Mouse (Mus musculus) embryonic facial prominence, embryonic 15.5 days (tissue): ENCODE data around the gene Sclt1. TPM values are rescaled to one million over a fixed set of nuclear protein-coding genes. Genes with fewer than 3 reads are reported as not detected.

Experiments used
- ATAC-seq: fragments of 200-750 bp; cut with Nextera tagmentation; 2 replicates; pipeline ENCODE4 v1.8.0; 2017; ENCODE audit warnings: low read depth, moderate TSS enrichment; ENCODE audit not compliant: insufficient number of reproducible peaks, low FRiP score, low TSS enrichment
- H3K27ac ChIP-seq: fragments of 300-500 bp; sonication (generic); replicated peaks from 2 replicates; pipeline ENCODE4 v1.5.1; 2015; ENCODE audit warnings: mild to moderate bottlenecking, inconsistent platforms
- H3K27me3 ChIP-seq: fragments of 300-500 bp; sonication (generic); 2 replicates; pipeline ENCODE4 v1.6.1; 2015; ENCODE audit warnings: inconsistent platforms
- H3K36me3 ChIP-seq: fragments of 300-500 bp; sonication (generic); 2 replicates; pipeline ENCODE4 v1.6.1; 2015; ENCODE audit warnings: mild to moderate bottlenecking, inconsistent platforms
- H3K4me1 ChIP-seq: fragments of 300-500 bp; sonication (generic); 2 replicates; pipeline ENCODE4 v1.6.1; 2015; ENCODE audit warnings: inconsistent platforms
- H3K4me2 ChIP-seq: fragments of 300-500 bp; sonication (generic); replicated peaks from 2 replicates; pipeline ENCODE4 v1.6.1; 2015; ENCODE audit warnings: mild to moderate bottlenecking, inconsistent platforms
- H3K4me3 ChIP-seq: fragments of 300-500 bp; sonication (generic); replicated peaks from 2 replicates; pipeline ENCODE4 v1.5.1; 2015; ENCODE audit warnings: mild to moderate bottlenecking, inconsistent platforms
- H3K9ac ChIP-seq: fragments of 300-500 bp; sonication (generic); 2 replicates; pipeline ENCODE4 v1.6.1; 2015; ENCODE audit warnings: inconsistent platforms
- H3K9me3 ChIP-seq: fragments of 300-500 bp; sonication (generic); replicated peaks from 2 replicates; pipeline ENCODE4 v1.6.1; 2016; ENCODE audit warnings: inconsistent platforms
- WGBS: fragments of 180-500 bp; shearing (Covaris S2); methylation state at CpG from one replicate; pipeline ENCODE4 v1.1.7; 2015; 5-methylcytosine and 5-hydroxymethylcytosine counted together
- polyA plus RNA-seq: library from polyadenylated mRNA; unstranded; fragments of >200 nt; fragmentation: Nextera tagmentation; extraction: Ambion mirVana; gene quantifications from 2 replicates; pipeline ENCODE4 v1.2.1, GENCODE M21; 2015

Sclt1 gene
- polyA plus RNA-seq, 1 experiment from 2014 or later: 23.0 TPM

- no peaks in the 10 kb centered on the region for H3K9me3 ChIP-seq
- H3K27me3 ChIP-seq: no peaks in the 10 kb centered on the region
- 85% methylated on average over 13 of the region's 13 CpGs for WGBS
- H3K4me3 ChIP-seq: no peak overlapping the region
- no peak overlapping the region for H3K27ac ChIP-seq
- H3K36me3 ChIP-seq: peaks cover 21% of the 10 kb centered on the region
- no peak overlapping the region for H3K4me2 ChIP-seq
- H3K4me1 ChIP-seq: peaks cover 16% of the 10 kb centered on the region
- peak; percentile 53 for ATAC-seq
- no peak overlapping the region for H3K9ac ChIP-seq
Measured at GRCm38 (mm10) chr3:41605601-41606329, 136.5 kb downstream of the Sclt1 start.

DNA sequence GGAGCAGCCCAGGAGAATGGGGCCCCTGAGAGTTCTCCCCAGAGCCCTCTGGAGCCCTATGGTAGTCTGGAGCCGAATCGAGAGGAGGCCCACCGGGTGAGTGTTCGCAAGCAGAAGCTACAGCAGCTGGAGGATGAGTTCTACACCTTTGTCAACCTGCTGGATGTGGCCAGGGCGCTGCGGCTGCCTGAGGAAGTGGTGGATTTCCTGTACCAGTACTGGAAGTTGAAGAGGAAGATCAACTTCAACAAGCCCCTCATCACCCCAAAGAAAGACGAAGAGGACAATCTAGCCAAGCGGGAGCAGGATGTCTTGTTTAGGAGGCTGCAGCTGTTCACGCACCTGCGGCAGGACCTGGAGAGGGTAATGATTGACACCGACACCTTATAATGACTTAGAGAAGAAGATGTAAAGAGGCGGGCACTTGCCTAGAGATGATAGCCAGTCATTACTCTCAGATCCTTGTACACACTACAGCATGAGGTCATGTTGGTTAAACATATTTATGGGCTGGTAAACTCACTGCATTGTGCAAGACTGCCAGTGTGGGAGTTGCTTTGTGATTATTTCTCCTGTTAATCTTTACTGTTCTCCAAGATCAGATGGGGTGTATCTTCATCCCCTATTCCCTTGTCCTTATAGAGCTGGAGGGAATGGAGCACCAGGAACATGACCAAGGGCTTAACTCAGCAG, 137.5 kb downstream of the Sclt1 start:
- 88% methylated on average over 12 of the region's 12 CpGs for WGBS
- Histone ChIP-seq H3K27ac (no peak overlapping the region), H3K4me1 (peaks cover 16% of the 10 kb centered on the region), H3K27me3 (no peaks in the 10 kb centered on the region), H3K36me3 (peaks cover 11% of the 10 kb centered on the region), H3K9me3 (no peaks in the 10 kb centered on the region), H3K9ac (no peak overlapping the region), H3K4me2 (no peak overlapping the region), H3K4me3 (no peak overlapping the region)
- ATAC-seq: no peak

- 29% methylated on average over 5 of the region's 5 CpGs for WGBS
Measured at GRCm38 (mm10) chr3:41603470-41604019, 138.8 kb downstream of the Sclt1 start.

GRCm38 (mm10) chr3:41602933-41603332, 139.4 kb downstream of the Sclt1 start:
- no peak for ATAC-seq
- Histone ChIP-seq H3K36me3 (peaks cover 20% of the 10 kb centered on the region), H3K4me3 (no peak overlapping the region), H3K4me1 (peaks cover 19% of the 10 kb centered on the region), H3K27ac (no peak overlapping the region), H3K9ac (no peak overlapping the region), H3K9me3 (no peaks in the 10 kb centered on the region), H3K27me3 (no peaks in the 10 kb centered on the region), H3K4me2 (no peak overlapping the region)
- 36% methylated on average over 10 of the region's 10 CpGs for WGBS

More at GRCm38 (mm10) chr3:41603470-41604019, 138.8 kb downstream of the Sclt1 start:
- H3K9ac ChIP-seq: no peak overlapping the region
- H3K4me1 ChIP-seq: peaks cover 16% of the 10 kb centered on the region
- H3K36me3 ChIP-seq: peaks cover 14% of the 10 kb centered on the region
- no peaks in the 10 kb centered on the region for H3K27me3 ChIP-seq
- no peak for ATAC-seq
- no peak overlapping the region for H3K27ac ChIP-seq
- no peak overlapping the region for H3K4me2 ChIP-seq
- H3K9me3 ChIP-seq: no peaks in the 10 kb centered on the region
- no peak overlapping the region for H3K4me3 ChIP-seq

GRCm38 (mm10) chr3:41601226-41602020, 140.9 kb downstream of the Sclt1 start:
- Histone ChIP-seq H3K27ac (no peak overlapping the region), H3K36me3 (peaks cover 35% of the 10 kb centered on the region), H3K4me1 (peaks cover 19% of the 10 kb centered on the region), H3K27me3 (no peaks in the 10 kb centered on the region), H3K4me3 (no peak overlapping the region), H3K9ac (no peak overlapping the region), H3K9me3 (no peaks in the 10 kb centered on the region), H3K4me2 (no peak overlapping the region)
- 73% methylated on average over 9 of the region's 9 CpGs for WGBS
- no peak for ATAC-seq

GRCm38 (mm10) chr3:41599806-41600589, 142.3 kb downstream of the Sclt1 start:
- Histone ChIP-seq H3K9ac (no peak overlapping the region), H3K27ac (no peak overlapping the region), H3K9me3 (no peaks in the 10 kb centered on the region), H3K4me1 (peaks cover 19% of the 10 kb centered on the region), H3K36me3 (peaks cover 37% of the 10 kb centered on the region), H3K27me3 (no peaks in the 10 kb centered on the region), H3K4me2 (no peak overlapping the region), H3K4me3 (no peak overlapping the region)
- ATAC-seq: 0 out of 2 replicates have a peak, but pooled peaks have one; percentile 45
- 78% methylated on average over 14 of the region's 14 CpGs for WGBS

GRCm38 (mm10) chr3:41599226-41599625, 143.1 kb downstream of the Sclt1 start:
- Histone ChIP-seq H3K4me1 (peaks cover 19% of the 10 kb centered on the region), H3K36me3 (peaks cover 37% of the 10 kb centered on the region), H3K9me3 (no peaks in the 10 kb centered on the region), H3K4me2 (no peak overlapping the region), H3K4me3 (no peak overlapping the region), H3K27ac (no peak overlapping the region), H3K27me3 (no peaks in the 10 kb centered on the region), H3K9ac (no peak overlapping the region)
- 89% methylated on average over 10 of the region's 10 CpGs for WGBS
- ATAC-seq: no peak

DNA sequence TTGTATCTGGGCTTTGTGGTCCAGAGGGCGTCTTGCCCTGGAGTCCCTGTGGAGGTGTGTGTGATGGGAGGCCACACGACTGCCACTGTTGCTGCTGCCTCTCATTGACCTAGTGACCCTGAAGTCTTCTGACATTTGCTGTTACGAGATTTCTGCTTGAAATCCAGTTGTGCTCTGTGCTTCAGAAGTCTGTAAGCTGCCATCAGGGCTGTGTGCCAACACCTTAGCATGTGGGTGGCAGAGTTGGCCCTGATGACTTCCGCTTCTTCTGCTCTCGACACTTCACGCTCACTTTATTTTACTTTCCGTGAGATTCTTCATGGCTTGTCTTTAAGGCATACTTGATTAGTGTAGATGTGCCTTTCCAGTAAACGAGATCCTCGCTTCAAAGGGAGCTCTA, 143.9 kb downstream of the Sclt1 start:
- no peak overlapping the region for H3K4me2 ChIP-seq
- no peak overlapping the region for H3K9ac ChIP-seq
- WGBS: 74% methylated on average over 9 of the region's 9 CpGs
- H3K36me3 ChIP-seq: peaks cover 45% of the 10 kb centered on the region
- no peak overlapping the region for H3K4me3 ChIP-seq
- peaks cover 14% of the 10 kb centered on the region for H3K4me1 ChIP-seq
- H3K27me3 ChIP-seq: no peaks in the 10 kb centered on the region
- no peak overlapping the region for H3K27ac ChIP-seq
- ATAC-seq: no peak
- no peaks in the 10 kb centered on the region for H3K9me3 ChIP-seq

- Histone ChIP-seq H3K9me3 (no peaks in the 10 kb centered on the region), H3K9ac (no peak overlapping the region), H3K27ac (no peak overlapping the region), H3K4me3 (no peak overlapping the region), H3K27me3 (no peaks in the 10 kb centered on the region), H3K4me2 (no peak overlapping the region), H3K4me1 (0 out of 2 replicates have a peak, but pooled peaks cover 3% of the 10 kb centered on the region), H3K36me3 (peaks cover 50% of the 10 kb centered on the region)
- ATAC-seq: no peak
- WGBS: 98% methylated on average over 8 of the region's 8 CpGs
Measured at GRCm38 (mm10) chr3:41597036-41597435, 145.3 kb downstream of the Sclt1 start.

GRCm38 (mm10) chr3:41595010-41595409, 147.3 kb downstream of the Sclt1 start:
- peaks cover 55% of the 10 kb centered on the region for H3K36me3 ChIP-seq
- no peaks in the 10 kb centered on the region for H3K27me3 ChIP-seq
- no peak overlapping the region for H3K27ac ChIP-seq
- 0 out of 2 replicates have a peak, but pooled peaks cover 3% of the 10 kb centered on the region for H3K4me1 ChIP-seq
- H3K9me3 ChIP-seq: no peaks in the 10 kb centered on the region
- no peak overlapping the region for H3K4me3 ChIP-seq
- ATAC-seq: no peak
- no peak overlapping the region for H3K9ac ChIP-seq
- WGBS: 94% methylated on average over 4 of the region's 4 CpGs
- H3K4me2 ChIP-seq: no peak overlapping the region
